11 mouse cellular contexts compared by ENCODE assay signal in the genomic region with DNA sequence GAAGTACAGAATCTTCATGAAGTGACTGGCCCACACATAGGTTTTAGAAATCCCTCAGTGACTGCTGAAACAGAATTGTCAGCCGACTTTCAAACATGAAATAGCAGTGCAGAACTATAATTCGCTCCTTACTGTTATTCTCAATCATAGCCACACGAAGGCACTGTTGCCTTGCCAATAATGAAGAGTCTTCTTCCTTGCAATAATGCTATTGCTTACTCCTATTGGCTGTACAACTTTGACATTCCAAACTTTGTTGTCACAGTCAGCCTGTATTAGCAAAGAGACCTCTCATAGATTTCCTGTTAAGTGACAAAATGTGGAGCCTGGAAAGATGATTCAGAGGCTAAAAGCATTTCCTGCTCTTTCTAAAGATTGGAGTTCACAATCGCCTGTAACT. TPM values are rescaled to one million over a fixed set of nuclear protein-coding genes. Genes with fewer than 3 reads are reported as not detected.
DNase-seq lines count a peak whose midpoint lies in the region; ATAC-seq and TF ChIP-seq lines count a peak whose summit lies in the region.
"Had no signal": no experiment of that assay in that cellular context is flagged by ENCODE, and none has a peak within 500 bp of the region (broad histone marks: within the 10 kb centered on the region; RNA-seq: fewer than 3 reads in every experiment).

No protein-coding gene starts in this region.

- no peak overlapping the region for H3K4me3 ChIP-seq in hindbrain, embryonic 16.5 days (ENCODE audit: low read length)
- H3K4me3 ChIP-seq in hindbrain, embryonic 13.5 days, result no peak overlapping the region
- no peak overlapping the region for H3K4me3 ChIP-seq in stomach, postnatal 0 days (ENCODE audit: low read depth, low read length)
- H3K4me3 ChIP-seq: lung, embryonic 15.5 days had no signal

- no peak overlapping the region for H3K27ac ChIP-seq in hindbrain, embryonic 16.5 days (ENCODE audit: low read depth, low read length)
- H3K27ac ChIP-seq in hindbrain, embryonic 13.5 days, result no peak overlapping the region
- no peak overlapping the region for H3K27ac ChIP-seq in stomach, postnatal 0 days (replicated peaks)
- H3K27ac ChIP-seq: lung, embryonic 15.5 days had no signal

- H3K27me3 ChIP-seq in hindbrain, embryonic 16.5 days (replicated peaks; ENCODE audit: control insufficient read depth, insufficient read depth, low read length), result no peaks in the 10 kb centered on the region
- no peaks in the 10 kb centered on the region for H3K27me3 ChIP-seq in hindbrain, embryonic 13.5 days
- no peaks in the 10 kb centered on the region for H3K27me3 ChIP-seq in stomach, postnatal 0 days (ENCODE audit: control insufficient read depth, insufficient read depth, low read length)
- H3K27me3 ChIP-seq: lung, embryonic 15.5 days had no signal

- peak; percentile 75 for TF ChIP-seq CTCF in stomach, postnatal 0 days (IDR thresholded peaks at IDR 0.05; ENCODE audit: low read depth)

- no peaks in the 10 kb centered on the region for H3K4me1 ChIP-seq in hindbrain, embryonic 16.5 days (ENCODE audit: control insufficient read depth, insufficient read depth, low read depth, low read length)
- no peaks in the 10 kb centered on the region for H3K4me1 ChIP-seq in hindbrain, embryonic 13.5 days (replicated peaks)
- no peaks in the 10 kb centered on the region for H3K4me1 ChIP-seq in stomach, postnatal 0 days (replicated peaks; ENCODE audit: control insufficient read depth, insufficient read depth)
- H3K4me1 ChIP-seq: lung, embryonic 15.5 days had no signal

- no peak for TF ChIP-seq EP300 in stomach, postnatal 0 days (optimal IDR thresholded peaks at IDR 0.05)

- intact Hi-C loops in gastrocnemius, postnatal 14 days (cut with DNase I; ENCODE audit: low total_unique reads), result loop anchor here (10.0 kb wide), 1 partner anchor 344 kb away; no protein-coding TSS in a partner anchor

- 57% methylated on average over 4 of the region's 4 CpGs for WGBS in hindbrain, embryonic 16.5 days
- 62% methylated on average over 4 of the region's 4 CpGs for WGBS in hindbrain, embryonic 13.5 days
- 42% methylated on average over 4 of the region's 4 CpGs for WGBS in stomach, postnatal 0 days

- no peaks in the 10 kb centered on the region for H3K9me3 ChIP-seq in hindbrain, embryonic 16.5 days (ENCODE audit: control insufficient read depth, low read length)
- no peaks in the 10 kb centered on the region for H3K9me3 ChIP-seq in hindbrain, embryonic 13.5 days
- H3K9me3 ChIP-seq in stomach, postnatal 0 days (ENCODE audit: control insufficient read depth, low read length), result no peaks in the 10 kb centered on the region
- H3K9me3 ChIP-seq: lung, embryonic 15.5 days had no signal

- no peak overlapping the region for H3K4me2 ChIP-seq in hindbrain, embryonic 16.5 days (ENCODE audit: low read length)
- H3K4me2 ChIP-seq in hindbrain, embryonic 13.5 days, result no peak overlapping the region
- H3K4me2 ChIP-seq in stomach, postnatal 0 days (replicated peaks; ENCODE audit: low read depth), result no peak overlapping the region
- H3K4me2 ChIP-seq: lung, embryonic 15.5 days had no signal

- DNase-seq in right cerebral cortex, adult 2 months (ENCODE audit: low spot score in 2 of 2), result peak; percentile 36 to 56
- no peak for DNase-seq in right cerebral cortex, postnatal 4 days
- no peak for DNase-seq in stomach, postnatal 0 days (ENCODE audit: low spot score)
- no peak for DNase-seq in spleen, postnatal 4 days (ENCODE audit: low spot score in 2 of 2)
- no peak for DNase-seq in gastrocnemius, postnatal 14 days
- DNase-seq: adrenal gland, adult 2 months had no signal

- no peak overlapping the region for H3K9ac ChIP-seq in hindbrain, embryonic 16.5 days (ENCODE audit: low read depth, low read length)
- no peak overlapping the region for H3K9ac ChIP-seq in hindbrain, embryonic 13.5 days
- H3K9ac ChIP-seq in stomach, postnatal 0 days (ENCODE audit: low read length), result no peak overlapping the region
- H3K9ac ChIP-seq: lung, embryonic 15.5 days had no signal

- no peaks in the 10 kb centered on the region for H3K36me3 ChIP-seq in hindbrain, embryonic 16.5 days (ENCODE audit: control insufficient read depth, insufficient read depth, low read length)
- H3K36me3 ChIP-seq in hindbrain, embryonic 13.5 days, result no peaks in the 10 kb centered on the region
- no peaks in the 10 kb centered on the region for H3K36me3 ChIP-seq in stomach, postnatal 0 days (ENCODE audit: control insufficient read depth, insufficient read depth, low read length)
- H3K36me3 ChIP-seq: lung, embryonic 15.5 days had no signal

- ATAC-seq in hindbrain, embryonic 16.5 days, result peak; percentile 79; the same call in 1 of the 2 replicates
- no peak for ATAC-seq in hindbrain, embryonic 13.5 days (ENCODE audit: low FRiP score)
- peak; percentile 85 for ATAC-seq in frontal cortex, adult (ENCODE audit: low TSS enrichment)
- no peak for ATAC-seq in stomach, postnatal 0 days (ENCODE audit: low FRiP score, low TSS enrichment)

RNA-seq across cellular contexts. Expression of a gene that starts 7.3 kb away (rescaled TPM):
- not detected in 2 replicates for polyA plus RNA-seq in hindbrain, embryonic 16.5 days (2015; fragmentation: Nextera tagmentation; extraction: Ambion mirVana)
- not detected in 2 replicates for polyA plus RNA-seq in hindbrain, embryonic 13.5 days (2015; fragmentation: Nextera tagmentation; extraction: Ambion mirVana)
- polyA plus RNA-seq in stomach, postnatal 0 days (2015; fragmentation: Nextera tagmentation; extraction: Ambion mirVana), result not detected in 2 replicates
- not detected for total RNA-seq in gastrocnemius, postnatal 14 days (2021)
- total RNA-seq: adrenal gland, adult 2 months had no signal
- polyA plus RNA-seq: adrenal gland, adult 2 months; intestine, embryonic 14.5 days; lung, embryonic 15.5 days had no signal

RNA-seq across cellular contexts. Expression of a gene that starts 15.0 kb away (rescaled TPM):
- polyA plus RNA-seq in hindbrain, embryonic 16.5 days (2015; fragmentation: Nextera tagmentation; extraction: Ambion mirVana), result not detected in 2 replicates
- polyA plus RNA-seq in hindbrain, embryonic 13.5 days (2015; fragmentation: Nextera tagmentation; extraction: Ambion mirVana), result not detected in 2 replicates
- not detected in 2 replicates for polyA plus RNA-seq in stomach, postnatal 0 days (2015; fragmentation: Nextera tagmentation; extraction: Ambion mirVana)
- total RNA-seq in gastrocnemius, postnatal 14 days (2021), result not detected
- total RNA-seq: adrenal gland, adult 2 months had no signal
- polyA plus RNA-seq: adrenal gland, adult 2 months; intestine, embryonic 14.5 days; lung, embryonic 15.5 days had no signal

RNA-seq across cellular contexts. Expression of a gene that starts 24.0 kb away (rescaled TPM):
- not detected in 2 replicates for polyA plus RNA-seq in hindbrain, embryonic 16.5 days (2015; fragmentation: Nextera tagmentation; extraction: Ambion mirVana)
- not detected in 2 replicates for polyA plus RNA-seq in hindbrain, embryonic 13.5 days (2015; fragmentation: Nextera tagmentation; extraction: Ambion mirVana)
- polyA plus RNA-seq in stomach, postnatal 0 days (2015; fragmentation: Nextera tagmentation; extraction: Ambion mirVana), result not detected in 2 replicates
- total RNA-seq in gastrocnemius, postnatal 14 days (2021), result not detected
- total RNA-seq: adrenal gland, adult 2 months had no signal
- polyA plus RNA-seq: adrenal gland, adult 2 months; intestine, embryonic 14.5 days; lung, embryonic 15.5 days had no signal

RNA-seq across cellular contexts. Expression of a gene that starts 36.5 kb away (rescaled TPM):
- not detected in 2 replicates for polyA plus RNA-seq in hindbrain, embryonic 16.5 days (2015; fragmentation: Nextera tagmentation; extraction: Ambion mirVana)
- polyA plus RNA-seq in hindbrain, embryonic 13.5 days (2015; fragmentation: Nextera tagmentation; extraction: Ambion mirVana), result not detected in 2 replicates
- not detected in 2 replicates for polyA plus RNA-seq in stomach, postnatal 0 days (2015; fragmentation: Nextera tagmentation; extraction: Ambion mirVana)
- total RNA-seq in gastrocnemius, postnatal 14 days (2021), result not detected
- total RNA-seq: adrenal gland, adult 2 months had no signal
- polyA plus RNA-seq: adrenal gland, adult 2 months; intestine, embryonic 14.5 days; lung, embryonic 15.5 days had no signal

RNA-seq across cellular contexts. Expression of a gene that starts 54.1 kb away (rescaled TPM):
- polyA plus RNA-seq in hindbrain, embryonic 16.5 days (2015; fragmentation: Nextera tagmentation; extraction: Ambion mirVana), result not detected in 2 replicates
- not detected in 2 replicates for polyA plus RNA-seq in hindbrain, embryonic 13.5 days (2015; fragmentation: Nextera tagmentation; extraction: Ambion mirVana)
- 0.02 TPM in 1 of 2 replicates, not detected in the other for polyA plus RNA-seq in stomach, postnatal 0 days (2015; fragmentation: Nextera tagmentation; extraction: Ambion mirVana)
- not detected for total RNA-seq in gastrocnemius, postnatal 14 days (2021)
- total RNA-seq: adrenal gland, adult 2 months had no signal
- polyA plus RNA-seq: adrenal gland, adult 2 months; intestine, embryonic 14.5 days; lung, embryonic 15.5 days had no signal

Comparison
In these comparisons a context has a peak if more than half of its experiments do, and no peak if none do; other contexts are left out.
1. ATAC-seq: peak in hindbrain, embryonic 16.5 days (single experiment) and frontal cortex, adult (single experiment); none in hindbrain, embryonic 13.5 days (single experiment) and stomach, postnatal 0 days (single experiment).
2. DNase-seq: peak in right cerebral cortex, adult 2 months (2 of 2); none in right cerebral cortex, postnatal 4 days (single experiment), stomach, postnatal 0 days (single experiment), spleen, postnatal 4 days (0 of 2) and gastrocnemius, postnatal 14 days (single experiment).